Mouse (Mus musculus) kidney, embryonic 15.5 days (tissue): Measurements from ENCODE around the gene Sbk3. TPM values are rescaled to one million over a fixed set of nuclear protein-coding genes. Genes with fewer than 3 reads are reported as not detected.

ENCODE experiments used
- ATAC-seq: fragments of 200-750 bp; cut with Nextera tagmentation; replicated peaks from 2 replicates; pipeline ENCODE4 v1.8.0; 2017; ENCODE audit warnings: moderate TSS enrichment; ENCODE audit not compliant: low FRiP score
- H3K27ac ChIP-seq: fragments of 300-500 bp; sonication (generic); 2 replicates; pipeline ENCODE4 v1.5.1; 2015; ENCODE audit warnings: mild to moderate bottlenecking, inconsistent platforms
- H3K27me3 ChIP-seq: fragments of 300-500 bp; sonication (generic); 2 replicates; pipeline ENCODE4 v1.6.1; 2015; ENCODE audit warnings: inconsistent platforms
- H3K36me3 ChIP-seq: fragments of 300-500 bp; sonication (generic); 2 replicates; pipeline ENCODE4 v1.6.1; 2015; ENCODE audit warnings: inconsistent platforms
- H3K4me1 ChIP-seq: fragments of 300-500 bp; sonication (generic); 2 replicates; pipeline ENCODE4 v1.6.1; 2015; ENCODE audit warnings: inconsistent platforms
- H3K4me2 ChIP-seq: fragments of 300-500 bp; sonication (generic); 2 replicates; pipeline ENCODE4 v1.6.1; 2015; ENCODE audit warnings: moderate library complexity, mild to moderate bottlenecking, inconsistent platforms
- H3K4me3 ChIP-seq: fragments of 300-500 bp; sonication (generic); replicated peaks from 2 replicates; pipeline ENCODE4 v1.5.1; 2015; ENCODE audit warnings: mild to moderate bottlenecking, inconsistent platforms
- H3K9ac ChIP-seq: fragments of 300-500 bp; sonication (generic); 2 replicates; pipeline ENCODE4 v1.6.1; 2015; ENCODE audit warnings: mild to moderate bottlenecking, inconsistent platforms
- H3K9me3 ChIP-seq: fragments of 300-500 bp; sonication (generic); replicated peaks from 2 replicates; pipeline ENCODE4 v1.6.1; 2016; ENCODE audit warnings: inconsistent platforms
- WGBS: fragments of 180-500 bp; shearing (Covaris S2); methylation state at CpG from one replicate; pipeline ENCODE4 v1.1.7; 2015; ENCODE audit warnings: mixed read lengths; 5-methylcytosine and 5-hydroxymethylcytosine counted together
- polyA plus RNA-seq: library from polyadenylated mRNA; unstranded; fragments of >200 nt; fragmentation: Nextera tagmentation; extraction: Ambion mirVana; gene quantifications from 2 replicates; pipeline ENCODE4 v1.2.1, GENCODE M21; 2015

Gene Sbk3
- polyA plus RNA-seq, 1 experiment from 2014 or later = not detected

DNA sequence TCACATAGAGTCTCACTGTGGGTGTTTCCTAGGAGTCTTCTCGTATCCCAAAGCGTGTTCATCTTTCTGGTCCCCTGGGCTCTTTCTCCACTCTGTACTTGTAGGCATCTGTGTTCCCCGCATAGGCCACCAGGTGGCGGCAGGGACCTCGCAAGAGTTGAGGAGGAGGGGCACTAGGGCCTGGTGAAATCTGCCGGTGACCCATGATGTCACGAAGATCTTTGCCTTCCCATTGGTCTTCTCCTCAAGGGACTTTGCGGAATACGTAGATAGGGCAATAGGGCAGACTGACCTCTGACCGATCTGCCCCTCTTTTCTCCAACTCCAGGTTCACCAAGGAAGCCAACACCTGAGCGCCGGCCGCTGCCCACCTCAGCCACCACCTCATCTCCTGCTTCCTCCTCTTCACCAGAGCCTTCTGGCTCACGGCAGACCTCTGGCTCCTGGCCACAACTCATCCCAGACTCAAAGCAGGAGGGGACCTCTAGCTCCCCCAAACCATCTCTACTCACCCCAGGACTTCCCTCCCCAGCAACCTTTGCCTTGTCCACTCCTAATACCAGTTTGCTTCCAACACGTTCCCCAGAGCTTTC lies 27.6 kb downstream of the Sbk3 start:
- Histone ChIP-seq H3K4me1 (peaks cover 4% of the 10 kb centered on the region; the same call in 1 of the 2 replicates), H3K27ac (no peak overlapping the region), H3K36me3 (no peaks in the 10 kb centered on the region), H3K9ac (no peak overlapping the region), H3K27me3 (no peaks in the 10 kb centered on the region), H3K4me2 (peak overlapping the region; percentile 59), H3K4me3 (peak overlapping the region; percentile 31), H3K9me3 (no peaks in the 10 kb centered on the region)
- peak; percentile 80 for ATAC-seq
- 19% methylated on average over 15 of the region's 15 CpGs for whole genome bisulfite sequencing

DNA sequence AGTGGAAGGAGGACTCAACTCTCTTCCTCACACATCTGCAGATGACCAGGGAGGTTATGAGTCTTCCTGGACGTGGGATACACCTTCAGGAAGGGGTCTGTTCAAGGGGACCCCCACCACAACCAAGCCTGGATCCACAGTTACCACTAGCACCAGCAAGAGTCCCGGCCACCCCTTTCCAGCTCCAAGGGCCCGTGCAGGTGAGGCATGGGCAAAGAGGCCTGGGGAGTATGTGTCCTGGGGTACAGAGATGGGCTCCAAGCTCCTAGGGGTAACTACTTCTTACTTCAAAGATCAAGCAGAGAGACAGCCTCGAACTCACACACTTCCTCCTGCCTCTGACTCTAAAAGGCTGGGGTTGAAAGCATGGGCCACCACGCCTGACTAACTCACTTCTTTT lies 28.3 kb downstream of the Sbk3 start:
- H3K27me3 ChIP-seq = no peaks in the 10 kb centered on the region
- peaks cover 4% of the 10 kb centered on the region; the same call in 1 of the 2 replicates for H3K4me1 ChIP-seq
- no peak overlapping the region for H3K4me2 ChIP-seq
- no peak overlapping the region for H3K27ac ChIP-seq
- no peaks in the 10 kb centered on the region for H3K36me3 ChIP-seq
- no peak overlapping the region for H3K4me3 ChIP-seq
- H3K9ac ChIP-seq = no peak overlapping the region
- no peaks in the 10 kb centered on the region for H3K9me3 ChIP-seq
- ATAC-seq = no peak
- WGBS = 56% methylated on average over 5 of the region's 5 CpGs

DNA sequence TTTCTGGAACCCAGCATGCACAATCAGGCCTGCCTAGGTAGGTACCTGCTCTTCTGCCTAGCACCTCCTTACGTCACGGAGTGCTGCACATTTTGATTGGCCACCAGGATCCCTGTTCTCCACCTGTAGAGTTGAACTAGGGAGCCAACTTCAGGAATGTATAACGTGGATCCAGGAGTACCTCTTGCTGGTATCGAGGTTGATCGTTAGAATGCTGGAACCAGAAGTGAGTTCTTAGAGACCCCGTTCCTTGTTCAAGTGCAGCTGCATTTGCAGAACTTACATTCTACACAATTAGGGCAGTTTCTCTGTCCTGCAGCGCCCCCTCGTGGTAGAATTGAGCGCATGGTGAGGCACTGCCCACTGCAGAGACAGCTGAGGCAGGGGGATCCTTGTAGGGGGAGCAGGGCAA lies 30.9 kb downstream of the Sbk3 start:
- peak; percentile 59 for ATAC-seq
- 19% methylated on average over 9 of the region's 9 CpGs for WGBS
- H3K9ac ChIP-seq = no peak overlapping the region

DNA sequence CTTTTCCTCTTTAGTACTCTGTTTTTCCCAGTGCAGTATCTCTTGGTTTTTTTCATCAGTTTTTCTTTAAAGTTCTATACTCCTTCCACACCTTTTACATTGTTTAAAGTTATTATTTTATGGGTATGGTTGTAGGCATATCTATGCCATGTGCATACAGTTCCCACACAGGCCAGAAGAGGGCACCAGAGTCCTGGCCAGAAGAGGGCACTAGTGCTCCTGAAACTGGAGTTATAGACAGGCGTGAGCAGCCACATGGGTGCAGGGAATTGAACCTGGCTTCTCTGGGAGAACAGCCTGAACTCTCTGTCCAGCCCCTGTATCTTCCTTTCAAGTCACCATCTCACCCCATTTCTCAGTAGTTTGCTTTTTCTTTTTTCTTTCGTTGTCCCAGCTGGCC lies 32.5 kb downstream of the Sbk3 start:
- no peak overlapping the region for H3K4me2 ChIP-seq
- H3K4me1 ChIP-seq = peaks cover 2% of the 10 kb centered on the region; the same call in 1 of the 2 replicates
- 0 out of 2 replicates have a peak, but pooled peaks cover 3% of the 10 kb centered on the region for H3K9me3 ChIP-seq
- 49% methylated on average over 2 of the region's 2 CpGs for WGBS
- ATAC-seq = no peak
- no peak overlapping the region for H3K4me3 ChIP-seq
- no peak overlapping the region for H3K27ac ChIP-seq
- H3K27me3 ChIP-seq = no peaks in the 10 kb centered on the region
- no peaks in the 10 kb centered on the region for H3K36me3 ChIP-seq
- H3K9ac ChIP-seq = no peak overlapping the region

More for the DNA sequence above, 30.9 kb downstream of the Sbk3 start:
- Histone ChIP-seq H3K4me1 (peaks cover 4% of the 10 kb centered on the region; the same call in 1 of the 2 replicates), H3K36me3 (no peaks in the 10 kb centered on the region), H3K4me3 (no peak overlapping the region), H3K4me2 (no peak overlapping the region), H3K9me3 (no peaks in the 10 kb centered on the region), H3K27ac (no peak overlapping the region), H3K27me3 (no peaks in the 10 kb centered on the region)

DNA sequence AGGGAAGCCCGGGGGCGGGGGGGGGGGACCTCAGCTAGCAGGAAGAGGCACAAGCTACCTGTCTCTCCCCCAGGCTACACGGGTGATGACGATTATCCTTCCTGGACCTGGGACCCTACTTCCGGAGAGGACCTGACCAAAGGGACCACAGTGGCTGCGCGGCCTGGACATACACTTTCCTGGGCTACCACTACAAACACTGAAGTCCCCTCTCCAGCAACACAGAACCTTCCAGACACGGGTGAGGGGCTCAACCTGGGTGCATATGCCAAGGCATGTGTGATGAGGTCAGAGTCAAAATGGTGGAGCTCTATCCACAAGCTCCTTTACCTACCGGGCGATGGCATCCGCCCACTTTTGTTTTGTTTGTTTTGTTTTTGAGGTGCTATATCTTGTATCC lies 33.6 kb downstream of the Sbk3 start:
- H3K9ac ChIP-seq = no peak overlapping the region
- WGBS = 69% methylated on average over 11 of the region's 11 CpGs
- 0 out of 2 replicates have a peak, but pooled peaks cover 3% of the 10 kb centered on the region for H3K9me3 ChIP-seq
- no peak overlapping the region for H3K4me3 ChIP-seq
- ATAC-seq = no peak
- no peaks in the 10 kb centered on the region for H3K4me1 ChIP-seq
- no peaks in the 10 kb centered on the region for H3K27me3 ChIP-seq
- H3K36me3 ChIP-seq = no peaks in the 10 kb centered on the region
- H3K4me2 ChIP-seq = no peak overlapping the region
- H3K27ac ChIP-seq = no peak overlapping the region

DNA sequence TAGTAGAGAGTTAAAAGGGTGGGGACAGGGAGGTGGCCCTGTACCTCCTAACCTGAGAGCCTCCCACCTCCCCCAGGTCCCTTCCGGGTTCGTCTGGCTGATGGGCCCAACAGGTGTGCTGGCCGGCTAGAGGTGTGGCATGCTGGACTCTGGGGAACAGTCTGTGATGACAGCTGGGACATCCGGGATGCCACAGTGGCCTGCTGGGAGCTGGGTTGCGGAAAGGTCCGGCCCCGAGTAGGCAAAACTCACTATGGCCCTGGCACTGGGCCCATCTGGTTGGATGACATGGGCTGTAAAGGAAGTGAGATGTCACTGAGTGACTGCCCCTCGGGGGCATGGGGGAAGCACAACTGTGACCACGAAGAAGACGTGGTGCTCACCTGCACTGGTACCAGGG lies 34.1 kb downstream of the Sbk3 start:
- WGBS = 72% methylated on average over 10 of the region's 10 CpGs
- no peak overlapping the region for H3K4me3 ChIP-seq
- no peak for ATAC-seq

DNA sequence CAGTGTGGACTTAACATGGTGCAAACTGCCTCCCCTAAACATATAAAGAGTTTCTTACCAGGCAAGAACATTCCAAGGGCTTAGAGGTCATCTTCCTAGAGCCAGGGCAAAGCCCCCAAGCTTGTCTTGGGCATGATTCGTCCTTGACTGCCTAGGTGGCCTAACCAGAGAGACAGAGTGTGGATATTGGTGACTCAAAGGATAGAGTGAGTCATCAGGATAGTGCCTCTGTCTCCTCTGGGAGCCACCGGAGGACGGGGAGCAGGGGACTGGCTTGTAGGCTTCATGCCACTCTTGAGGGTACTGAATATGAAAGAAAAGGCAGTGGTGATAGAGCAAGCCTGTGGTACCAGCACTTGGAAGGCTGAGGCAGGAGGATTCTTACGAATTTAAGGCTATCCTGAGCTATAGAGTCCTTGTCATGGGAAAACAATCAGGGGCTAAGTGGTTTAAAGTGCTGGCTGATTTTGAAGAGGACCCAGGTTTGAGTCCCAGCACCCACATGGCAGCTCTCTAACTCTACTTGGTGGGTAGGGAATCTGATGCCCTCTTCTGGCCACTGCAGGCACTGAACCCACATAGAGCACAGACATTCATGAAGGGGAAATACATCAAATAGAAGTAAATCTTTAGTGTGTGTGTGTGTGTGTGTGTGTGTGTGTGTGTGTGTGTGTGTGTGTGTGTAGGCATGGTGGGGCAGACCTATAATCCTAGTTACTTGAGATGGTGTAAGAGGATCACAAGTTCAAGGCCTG lies 36.6 kb downstream of the Sbk3 start:
- Histone ChIP-seq H3K36me3 (no peaks in the 10 kb centered on the region), H3K27me3 (no peaks in the 10 kb centered on the region), H3K4me1 (no peaks in the 10 kb centered on the region), H3K9ac (no peak overlapping the region), H3K4me3 (no peak overlapping the region), H3K9me3 (0 out of 2 replicates have a peak, but pooled peaks cover 3% of the 10 kb centered on the region), H3K4me2 (no peak overlapping the region), H3K27ac (no peak overlapping the region)
- whole genome bisulfite sequencing = 79% methylated on average over 4 of the region's 4 CpGs
- ATAC-seq = no peak

More for the DNA sequence above, 34.1 kb downstream of the Sbk3 start:
- Histone ChIP-seq H3K27ac (no peak overlapping the region), H3K4me1 (no peaks in the 10 kb centered on the region), H3K27me3 (no peaks in the 10 kb centered on the region), H3K4me2 (no peak overlapping the region), H3K9me3 (0 out of 2 replicates have a peak, but pooled peaks cover 3% of the 10 kb centered on the region), H3K36me3 (no peaks in the 10 kb centered on the region), H3K9ac (no peak overlapping the region)

DNA sequence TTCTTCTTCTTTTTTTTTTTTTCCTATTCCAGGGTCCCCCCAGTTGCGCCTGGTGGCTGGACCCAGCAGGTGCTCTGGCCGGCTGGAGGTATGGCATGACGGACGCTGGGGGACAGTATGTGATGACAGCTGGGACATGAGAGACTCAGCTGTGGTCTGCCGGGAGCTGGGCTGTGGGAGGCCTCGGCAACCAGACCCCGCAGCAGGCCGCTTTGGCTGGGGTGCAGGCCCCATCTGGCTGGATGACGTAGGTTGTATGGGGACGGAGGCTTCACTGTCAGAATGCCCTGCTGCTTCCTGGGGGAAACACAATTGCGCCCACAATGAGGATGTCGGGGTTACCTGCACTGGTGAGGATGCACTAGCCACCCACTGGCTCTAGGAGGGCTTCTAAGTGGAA lies 37.9 kb downstream of the Sbk3 start:
- H3K27me3 ChIP-seq = no peaks in the 10 kb centered on the region
- H3K4me3 ChIP-seq = no peak overlapping the region
- 0 out of 2 replicates have a peak, but pooled peaks cover 3% of the 10 kb centered on the region for H3K9me3 ChIP-seq
- H3K4me2 ChIP-seq = no peak overlapping the region
- H3K4me1 ChIP-seq = peaks cover 3% of the 10 kb centered on the region; the same call in 1 of the 2 replicates
- no peak overlapping the region for H3K9ac ChIP-seq
- no peak overlapping the region for H3K27ac ChIP-seq
- no peak for ATAC-seq
- no peaks in the 10 kb centered on the region for H3K36me3 ChIP-seq
- WGBS = 80% methylated on average over 12 of the region's 12 CpGs

DNA sequence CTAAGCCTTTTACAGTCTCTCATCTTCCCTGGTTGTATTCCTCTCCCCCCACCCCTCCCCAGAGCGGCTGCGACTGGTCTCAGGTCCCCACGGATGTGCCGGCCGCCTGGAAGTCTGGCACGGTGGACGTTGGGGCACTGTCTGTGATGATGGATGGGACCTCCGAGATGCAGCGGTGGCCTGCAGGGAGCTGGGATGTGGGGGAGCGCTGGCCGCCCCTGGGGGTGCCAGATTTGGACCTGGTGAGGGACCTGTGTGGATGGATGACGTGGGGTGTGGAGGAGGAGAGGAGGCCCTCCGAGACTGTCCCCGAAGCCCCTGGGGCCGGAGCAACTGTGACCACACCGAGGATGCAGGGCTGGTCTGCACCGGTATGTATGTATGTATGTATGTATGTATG lies 42.6 kb downstream of the Sbk3 start:
- peak overlapping the region; percentile 2; the same call in 1 of the 2 replicates for H3K4me3 ChIP-seq
- 49% methylated on average over 17 of the region's 17 CpGs for WGBS
- peaks cover 47% of the 10 kb centered on the region for H3K4me1 ChIP-seq
- peak overlapping the region; percentile 14; the same call in 1 of the 2 replicates for H3K4me2 ChIP-seq
- ATAC-seq = no peak
- H3K27ac ChIP-seq = no peak overlapping the region
- H3K9me3 ChIP-seq = no peaks in the 10 kb centered on the region
- no peaks in the 10 kb centered on the region for H3K36me3 ChIP-seq
- H3K27me3 ChIP-seq = no peaks in the 10 kb centered on the region
- no peak overlapping the region for H3K9ac ChIP-seq

DNA sequence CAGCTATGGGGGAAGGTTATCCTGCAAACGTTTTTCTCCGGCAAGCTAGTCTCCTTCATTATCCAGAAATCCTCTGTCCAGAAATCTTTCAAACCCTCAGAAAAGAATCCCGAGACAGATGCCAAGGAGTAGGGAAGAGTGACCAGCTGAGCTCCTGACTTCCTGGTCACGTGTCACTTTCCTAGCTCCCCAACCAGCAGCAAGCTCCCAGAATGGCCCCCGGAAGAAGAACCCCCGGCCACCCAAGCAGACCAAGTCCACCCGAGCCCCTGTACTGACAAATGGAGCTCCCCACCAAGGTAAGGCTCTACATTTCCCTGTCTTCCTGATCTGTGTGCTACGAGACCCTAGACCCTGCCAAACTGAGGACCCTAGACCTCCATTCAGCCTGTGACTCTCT lies 43.3 kb downstream of the Sbk3 start:
- H3K27me3 ChIP-seq = no peaks in the 10 kb centered on the region
- no peak for ATAC-seq
- no peaks in the 10 kb centered on the region for H3K9me3 ChIP-seq
- no peak overlapping the region for H3K9ac ChIP-seq
- 0 out of 2 replicates have a peak overlapping the region, but pooled peaks have one; percentile 14 for H3K4me2 ChIP-seq
- H3K27ac ChIP-seq = peak overlapping the region; percentile 41; the same call in 1 of the 2 replicates
- peaks cover 54% of the 10 kb centered on the region for H3K4me1 ChIP-seq
- no peaks in the 10 kb centered on the region for H3K36me3 ChIP-seq
- 55% methylated on average over 8 of the region's 8 CpGs for whole genome bisulfite sequencing
- peak overlapping the region; percentile 2; the same call in 1 of the 2 replicates for H3K4me3 ChIP-seq

DNA sequence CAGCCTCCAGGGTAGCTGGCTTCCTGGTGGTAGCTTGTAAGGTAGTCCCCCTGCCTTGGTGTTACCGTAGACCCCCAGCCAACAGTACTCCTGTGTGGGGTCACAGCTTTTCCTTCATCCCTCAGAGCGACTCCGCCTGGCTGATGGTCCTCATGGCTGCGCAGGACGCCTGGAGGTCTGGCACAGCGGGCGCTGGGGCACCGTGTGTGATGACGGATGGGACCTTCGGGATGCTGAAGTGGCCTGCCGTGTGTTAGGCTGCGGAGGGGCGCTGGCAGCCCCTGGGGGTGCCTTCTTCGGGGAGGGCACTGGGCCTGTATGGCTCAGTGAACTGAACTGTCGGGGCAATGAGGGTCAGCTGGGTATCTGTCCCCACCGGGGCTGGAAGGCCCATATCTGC lies 44.1 kb downstream of the Sbk3 start:
- 66% methylated on average over 16 of the region's 16 CpGs for WGBS
- H3K27ac ChIP-seq = peak overlapping the region; percentile 92; the same call in 1 of the 2 replicates
- no peak for ATAC-seq
- peaks cover 62% of the 10 kb centered on the region for H3K4me1 ChIP-seq
- no peaks in the 10 kb centered on the region for H3K27me3 ChIP-seq
- no peaks in the 10 kb centered on the region for H3K9me3 ChIP-seq
- peak overlapping the region; percentile 19; the same call in 1 of the 2 replicates for H3K9ac ChIP-seq
- H3K36me3 ChIP-seq = no peaks in the 10 kb centered on the region
- H3K4me3 ChIP-seq = no peak overlapping the region
- H3K4me2 ChIP-seq = 0 out of 2 replicates have a peak overlapping the region, but pooled peaks have one; percentile 84
